Mouse (Mus musculus) erythroblast, embryonic 14.5 days (primary cell): ENCODE measurements around the gene Egfem1.

Experiments
- GATA1 ChIP-seq: IDR thresholded peaks from 2 replicates; pipeline ENCODE4 v1.6.1; 2012; ENCODE audit warnings: low read length, inconsistent platforms, mixed read lengths
- TAL1 ChIP-seq: IDR thresholded peaks from 3 replicates; pipeline ENCODE4 v1.6.1; 2012; ENCODE audit warnings: low read length, inconsistent platforms, mixed read lengths

DNA sequence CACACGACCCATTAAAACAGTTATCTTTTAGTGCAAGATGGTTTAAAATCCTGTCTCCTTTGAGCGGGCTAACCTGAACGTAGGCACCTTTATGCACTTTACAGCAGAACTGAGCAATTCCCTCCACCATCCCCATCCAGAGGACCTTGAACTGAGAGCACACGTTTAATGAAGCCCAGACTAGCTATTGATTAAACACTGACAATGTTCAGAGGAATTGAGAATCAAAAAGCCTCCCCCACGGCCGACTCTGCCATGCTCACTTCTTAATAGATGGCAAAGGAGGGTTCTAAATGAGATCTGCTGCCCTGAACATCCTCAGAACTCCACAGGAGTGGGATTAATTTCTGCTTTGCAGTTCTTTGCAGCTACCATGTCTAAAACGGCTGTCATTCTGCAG, 520.3 kb downstream of the Egfem1 start:
- TF ChIP-seq TAL1, result no peak
- TF ChIP-seq GATA1, result no peak
